24 mouse cellular contexts compared by ENCODE assay signal in the genomic region with DNA sequence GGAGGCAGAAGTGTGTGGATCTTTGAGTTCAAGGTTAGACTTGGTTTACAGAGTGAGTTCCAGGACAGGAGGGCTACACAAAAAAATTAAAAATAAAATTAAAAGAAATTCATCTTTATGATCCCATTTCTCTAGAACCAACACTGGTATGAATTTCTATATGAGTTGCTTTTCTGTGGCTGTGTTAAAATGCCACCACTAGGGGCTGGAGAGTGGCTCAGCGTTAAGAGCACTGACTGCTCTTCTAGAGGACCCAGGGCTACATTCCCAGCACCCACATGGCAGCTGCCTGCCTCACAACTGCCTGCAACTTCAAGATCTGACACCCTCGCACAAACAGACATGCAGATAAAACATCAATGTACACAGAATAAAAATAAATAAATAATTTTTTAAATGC. TPM values are rescaled to one million over a fixed set of nuclear protein-coding genes. Genes with fewer than 3 reads are reported as not detected.
DNase-seq lines count a peak whose midpoint lies in the region; TF ChIP-seq lines count a peak whose summit lies in the region.
"Had no signal": no experiment of that assay in that cellular context is flagged by ENCODE, and none has a peak within 500 bp of the region (broad histone marks: within the 10 kb centered on the region; RNA-seq: fewer than 3 reads in every experiment).

No protein-coding gene starts in this region.

- TF ChIP-seq CTCF in left cerebral cortex, adult 2 months (IDR thresholded peaks at IDR 0.05): peak; percentile 6
- TF ChIP-seq CTCF in CH12.LX (conservative IDR thresholded peaks at IDR 0.05 in 1 of 2, IDR thresholded peaks at IDR 0.05 in 1 of 2; ENCODE audit: low read depth in 2 of 2, low read length in 2 of 2): peak; percentile 6 to 54; a peak in 2 of 4 replicates

- no peak for DNase-seq in left cerebral cortex, adult 2 months (ENCODE audit: extremely low spot score in 1 of 2, low spot score in 2 of 2)
- no peak for DNase-seq in left cerebral cortex, adult 11 months (ENCODE audit: low spot score)
- DNase-seq in A20 (ENCODE audit: low read depth, low spot score): peak; percentile 20
- DNase-seq in CH12.LX (ENCODE audit: extremely low read depth): no peak
- peak; percentile 45 for DNase-seq in induced T-regulatory cell, adult 2 months (ENCODE audit: low read depth)
- no peak for DNase-seq in right cerebral cortex, adult 18-20 months
- no peak for DNase-seq in ovary, adult 18-20 months (ENCODE audit: low spot score)
- DNase-seq: adrenal gland, postnatal 25 days; cerebellum, adult 2 months; cerebellum, postnatal 36 days; heart, adult 18-20 months; kidney, adult 8-10 months; kidney, postnatal 25 days; layer of hippocampus, adult 9-11 months; lung, adult 2 months; right cerebral cortex, postnatal 25 days; thymus, postnatal 25 days had no signal

- intact Hi-C loops in left cerebral cortex, adult 2 months (cut with DNase I): no loop called here

- no peak overlapping the region for H3K4me2 ChIP-seq in CH12.LX (ENCODE audit: insufficient read depth, low read depth, poor library complexity, severe bottlenecking)
- H3K4me2 ChIP-seq: heart, embryonic 15.5 days; limb, embryonic 12.5 days; midbrain, embryonic 12.5 days; neural tube, embryonic 12.5 days had no signal

- peaks cover 0 to 11% of the 10 kb centered on the region in 2 experiments; a peak in 2 of 4 replicates for H3K4me1 ChIP-seq in CH12.LX (ENCODE audit: control insufficient read depth in 1 of 2, insufficient read depth in 2 of 2)
- H3K4me1 ChIP-seq: limb, embryonic 12.5 days; neural tube, embryonic 12.5 days had no signal

- TF ChIP-seq EP300 in CH12.LX (IDR thresholded peaks at IDR 0.05; ENCODE audit: low read length): no peak

- H3K9ac ChIP-seq in CH12.LX (ENCODE audit: insufficient read depth, low read depth): no peak overlapping the region
- H3K9ac ChIP-seq: heart, embryonic 15.5 days; limb, embryonic 12.5 days; midbrain, embryonic 12.5 days; neural tube, embryonic 12.5 days had no signal

- H3K79me2 ChIP-seq in CH12.LX (replicated peaks; ENCODE audit: control insufficient read depth, extremely low read depth, insufficient read depth, poor library complexity, severe bottlenecking): no peaks in the 10 kb centered on the region

- H3K27ac ChIP-seq in left cerebral cortex, adult 2 months: no peak overlapping the region
- no peak overlapping the region for H3K27ac ChIP-seq in CH12.LX (ENCODE audit: insufficient read depth, low read depth)
- H3K27ac ChIP-seq: forebrain, embryonic 10.5 days; heart, embryonic 15.5 days; limb, embryonic 12.5 days; macrophage; midbrain, embryonic 12.5 days; neural tube, embryonic 12.5 days had no signal

- H3K9me3 ChIP-seq in CH12.LX (replicated peaks; ENCODE audit: low read length): peaks cover 1% of the 10 kb centered on the region
- H3K9me3 ChIP-seq: forebrain, embryonic 10.5 days; heart, embryonic 15.5 days; limb, embryonic 12.5 days; midbrain, embryonic 12.5 days; neural tube, embryonic 12.5 days had no signal

- TF ChIP-seq RAD21 in CH12.LX (IDR thresholded peaks at IDR 0.05; ENCODE audit: low read depth, low read length): peak; percentile 22

- no peaks in the 10 kb centered on the region for H3K36me3 ChIP-seq in CH12.LX (replicated peaks in 1 of 2; ENCODE audit: control insufficient read depth in 1 of 2, insufficient read depth in 1 of 2, low read length in 1 of 2)
- H3K36me3 ChIP-seq: forebrain, embryonic 10.5 days; G1E; heart, embryonic 15.5 days; limb, embryonic 12.5 days; midbrain, embryonic 12.5 days; neural tube, embryonic 12.5 days had no signal

- no peak overlapping the region for H3K4me3 ChIP-seq in left cerebral cortex, adult 2 months
- no peak overlapping the region for H3K4me3 ChIP-seq in CH12.LX (replicated peaks in 1 of 3; ENCODE audit: low read depth in 2 of 3, low read length in 2 of 3, poor library complexity in 1 of 3)
- H3K4me3 ChIP-seq: forebrain, embryonic 10.5 days; heart, embryonic 15.5 days; limb, embryonic 12.5 days; midbrain, embryonic 12.5 days; neural tube, embryonic 12.5 days had no signal

- TF ChIP-seq POLR2A in CH12.LX (IDR thresholded peaks at IDR 0.05; ENCODE audit: low read depth, low read length): no peak

- H3K27me3 ChIP-seq in CH12.LX (replicated peaks): no peaks in the 10 kb centered on the region
- H3K27me3 ChIP-seq: heart, embryonic 15.5 days; limb, embryonic 12.5 days; midbrain, embryonic 12.5 days; neural tube, embryonic 12.5 days had no signal

- dilution Hi-C loops in CH12.LX (cut with MboI; ENCODE audit: extremely low pct_ligation_motif_present, extremely low pct_unique_long_range_greater_than_20kb, low sequenced_read_pairs): no loop called here

- in situ Hi-C loops in CH12.LX (cut with MboI; ENCODE audit: low pct_ligation_motif_present, low pct_unique_long_range_greater_than_20kb, low sequenced_read_pairs): no loop called here

TF ChIP-seq in CH12.LX, 34 proteins besides CTCF, POLR2A, EP300 and RAD21:
- TF ChIP-seq SIN3A (IDR thresholded peaks at IDR 0.05; ENCODE audit: low read length): no peak
- TF ChIP-seq UBTF (IDR thresholded peaks at IDR 0.05; ENCODE audit: low read depth, low read length): no peak
- TF ChIP-seq SMC3 (IDR thresholded peaks at IDR 0.05; ENCODE audit: low read depth, low read length): peak; percentile 40
- TF ChIP-seq E2F4 (IDR thresholded peaks at IDR 0.05; ENCODE audit: insufficient replicate concordance, low read depth, low read length): no peak
- TF ChIP-seq MAX (IDR thresholded peaks at IDR 0.05; ENCODE audit: low read length): no peak

RNA-seq across cellular contexts. Expression of gene N4bp1, which starts 56.1 kb away (rescaled TPM):
- total RNA-seq in left cerebral cortex, adult 2 months (2021): 10 to 100 TPM; 39.8 to 41.5 TPM
- 12.8 and 12.9 TPM in 2 replicates for total RNA-seq in CH12.LX (2012; rRNA removed)
- 12.2 and 12.3 TPM in 2 replicates for total RNA-seq in CH12.LX (2014; rRNA removed)
- polyA plus RNA-seq in CH12.LX (2012; ENCODE audit: insufficient read length, low read depth): 14.0 and 15.6 TPM in 2 replicates

Comparison
In these comparisons a context has a peak if more than half of its experiments do, and no peak if none do; other contexts are left out.
1. DNase-seq: peak in A20 (single experiment) and induced T-regulatory cell, adult 2 months (single experiment); none in left cerebral cortex, adult 2 months (0 of 2), left cerebral cortex, adult 11 months (single experiment), CH12.LX (single experiment), right cerebral cortex, adult 18-20 months (single experiment) and ovary, adult 18-20 months (single experiment).